Mouse (Mus musculus) thymus, adult 2 months (tissue): ENCODE data around the gene Spag8.

Source experiments
- CTCF ChIP-seq: fragments of 200-500 bp; IDR thresholded peaks from 2 replicates; pipeline ENCODE4 v1.5.1; 2012; ENCODE audit warnings: mild to moderate bottlenecking, control low read depth, low read length, moderate library complexity, borderline replicate concordance; ENCODE audit not compliant: control insufficient read depth, poor library complexity, insufficient read depth; ENCODE audit errors: extremely low read depth
- POLR2A ChIP-seq: fragments of 200-500 bp; IDR thresholded peaks from 2 replicates; pipeline ENCODE4 v1.6.1; 2012; ENCODE audit warnings: mild to moderate bottlenecking, low read length, control low read depth, moderate library complexity; ENCODE audit not compliant: control insufficient read depth, poor library complexity, insufficient read depth; ENCODE audit errors: extremely low read depth

- TF ChIP-seq POLR2A (no peak), CTCF (no peak)
These were observed 3.6 kb downstream of the Spag8 start for GRCm38 (mm10) chr4:43649783-43650182.
